Mouse (Mus musculus) liver, adult 2 months (tissue): ENCODE data around the gene Tppp2.

Experiments
- CTCF ChIP-seq: fragments of 200-500 bp; IDR thresholded peaks from 2 replicates; pipeline ENCODE4 v1.5.1; 2011; ENCODE audit warnings: low read depth, low read length, control low read depth
- POLR2A ChIP-seq: fragments of 200-500 bp; IDR thresholded peaks from 2 replicates; pipeline ENCODE4 v1.6.1; 2011; ENCODE audit warnings: low read length, control low read depth; ENCODE audit not compliant: insufficient read depth; ENCODE audit errors: extremely low read depth

DNA sequence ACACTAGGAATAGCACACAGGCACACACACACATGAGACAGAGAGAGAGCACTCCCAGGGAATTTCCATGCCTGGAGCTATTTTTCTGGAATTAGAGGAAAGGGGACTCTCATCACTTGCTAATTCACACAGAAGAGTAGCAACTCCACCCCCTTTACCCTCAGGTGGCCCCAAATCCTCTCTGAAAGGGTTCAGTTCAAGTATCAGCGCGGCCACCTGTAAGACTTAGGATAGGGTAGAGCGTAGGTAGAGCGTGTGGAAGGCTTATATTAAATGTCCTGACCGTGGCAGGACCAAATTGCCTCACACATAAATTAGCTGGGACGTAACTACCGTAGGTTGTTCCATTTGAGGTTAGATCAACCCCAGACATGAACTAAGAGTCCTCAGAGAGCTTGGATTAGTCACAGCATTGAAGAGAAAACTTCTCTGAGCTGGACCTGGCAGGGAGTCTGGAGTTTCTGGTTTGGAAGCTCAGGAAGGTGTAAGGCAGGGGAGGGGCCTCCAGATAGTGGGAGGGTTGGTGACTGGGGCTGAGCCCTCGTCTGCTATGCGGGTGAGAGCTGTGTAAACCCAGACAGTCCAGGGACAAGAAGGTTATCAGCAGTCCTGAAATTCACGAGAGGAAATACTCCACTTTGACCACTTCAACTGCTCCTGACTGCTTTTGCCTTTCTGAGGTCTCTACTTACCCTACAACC is 25.0 kb upstream of the Tppp2 start:
- TF ChIP-seq POLR2A (no peak), CTCF (no peak)
